Mouse (Mus musculus) heart, adult 2 months (tissue): ENCODE data around the gene Hps6.

Source experiments
- CTCF ChIP-seq: fragments of 200-600 bp; IDR thresholded peaks from 2 replicates; pipeline ENCODE4 v1.8.1; 2022; ENCODE audit warnings: antibody characterized with exemption, mild to moderate bottlenecking, moderate library complexity
- POLR2A ChIP-seq: fragments of 200-500 bp; IDR thresholded peaks from 2 replicates; pipeline ENCODE4 v1.6.1; 2011; ENCODE audit warnings: mild to moderate bottlenecking, low read depth, low read length, control low read depth; ENCODE audit not compliant: insufficient read depth

DNA sequence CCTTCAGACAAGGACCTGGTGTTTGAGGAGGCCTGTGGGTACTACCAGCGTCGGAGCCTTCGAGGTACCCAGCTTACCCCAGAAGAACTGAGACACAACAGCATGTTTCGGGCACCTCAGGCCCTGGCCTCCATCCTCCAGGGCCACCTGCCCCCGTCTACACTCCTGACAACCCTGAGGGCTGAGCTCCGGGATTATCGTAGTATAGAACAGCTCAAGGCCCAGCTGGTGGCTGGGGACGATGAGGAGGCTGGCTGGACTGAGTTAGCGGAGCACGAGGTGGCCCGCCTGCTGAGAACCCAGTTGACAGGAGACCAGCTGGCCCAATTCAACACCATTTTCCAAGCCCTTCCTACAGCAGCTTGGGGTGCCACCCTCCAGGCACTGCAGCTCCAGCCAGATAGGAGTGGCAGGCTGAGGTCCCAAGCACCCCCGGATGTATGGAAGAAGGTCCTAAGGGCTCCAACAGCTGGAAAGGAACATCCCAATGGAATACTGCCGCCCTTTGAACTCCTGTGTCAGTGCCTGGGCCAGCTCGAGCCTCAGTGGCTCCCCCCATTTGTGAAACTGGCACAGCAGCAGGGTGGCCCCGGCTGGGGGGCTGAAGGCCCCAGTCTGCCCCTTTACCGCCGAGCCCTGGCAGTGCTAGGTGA, 1.6 kb downstream of the Hps6 start:
- TF ChIP-seq POLR2A (no peak), CTCF (no peak)
